Mouse (Mus musculus) thymus, adult 2 months (tissue): ENCODE data around the gene Dnal1.

ENCODE experiments used
- CTCF ChIP-seq: fragments of 200-500 bp; IDR thresholded peaks from 2 replicates; pipeline ENCODE4 v1.5.1; 2012; ENCODE audit warnings: mild to moderate bottlenecking, control low read depth, low read length, moderate library complexity, borderline replicate concordance; ENCODE audit not compliant: control insufficient read depth, poor library complexity, insufficient read depth; ENCODE audit errors: extremely low read depth
- POLR2A ChIP-seq: fragments of 200-500 bp; IDR thresholded peaks from 2 replicates; pipeline ENCODE4 v1.6.1; 2012; ENCODE audit warnings: mild to moderate bottlenecking, low read length, control low read depth, moderate library complexity; ENCODE audit not compliant: control insufficient read depth, poor library complexity, insufficient read depth; ENCODE audit errors: extremely low read depth

DNA sequence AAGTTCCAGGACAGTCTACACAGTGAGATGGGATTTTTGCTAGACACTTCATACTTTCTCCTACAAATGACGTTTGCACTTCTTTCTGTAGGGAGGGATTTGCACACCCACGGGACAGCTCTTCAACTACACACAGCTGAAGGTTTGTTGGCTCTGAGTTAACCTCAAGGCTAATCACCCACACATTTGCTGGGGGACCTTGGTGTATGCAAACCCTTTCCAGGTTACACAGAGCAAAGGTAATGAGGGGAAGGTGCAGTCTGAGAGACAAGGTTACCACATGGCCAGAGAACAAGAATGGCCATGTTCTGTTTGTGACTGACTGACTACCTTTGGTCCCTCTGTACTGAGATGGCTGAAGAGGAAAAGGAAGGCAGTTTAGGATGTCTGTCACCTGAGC is 30.3 kb upstream of the Dnal1 start:
- no peak for TF ChIP-seq CTCF
- TF ChIP-seq POLR2A: no peak
